Mouse (Mus musculus) neural tube, postnatal 0 days (tissue): ENCODE measurements around the gene Usp32. TPM values are rescaled to one million over a fixed set of nuclear protein-coding genes. Genes with fewer than 3 reads are reported as not detected.

Source experiments
- polyA plus RNA-seq: library from polyadenylated mRNA; unstranded; fragments of >200 nt; fragmentation: Nextera tagmentation; extraction: Ambion mirVana; gene quantifications from 2 replicates; pipeline ENCODE4 v1.2.1, GENCODE M21; 2015

Gene Usp32
- polyA plus RNA-seq = 10.4 and 10.6 TPM in 2 replicates

GRCm38 (mm10) chr11:85139581-85140540 lies at the start of gene Usp32:
TSS of gene Usp32 (minus strand) at chr11:85140161.

GRCm38 (mm10) chr11:85170058-85170740 lies 30.2 kb upstream of the Usp32 start, which contains the start of gene 1700125H20Rik:
TSS of gene 1700125H20Rik (plus strand) at chr11:85170404.

GRCm38 (mm10) chr11:84957591-84958270 lies 182.2 kb downstream of the Usp32 start, which contains the start of gene Car4:
TSS of gene Car4 (plus strand) at chr11:84957786.

Other genes with a start within 250 kb of the Usp32 start
- gene Znhit3, start 223.8 kb downstream of the Usp32 start, polyA plus RNA-seq = 90.8 and 93.5 TPM in 2 replicates
- gene Car4, start 182.4 kb downstream of the Usp32 start, polyA plus RNA-seq = 12.7 and 14.5 TPM in 2 replicates
- gene 1700125H20Rik, start 30.2 kb upstream of the Usp32 start, polyA plus RNA-seq = 1.3 and 1.6 TPM in 2 replicates
- 52.7 and 55.0 TPM in 2 replicates for gene Appbp2, start 95.0 kb upstream of the Usp32 start, polyA plus RNA-seq
- 14.1 and 14.3 TPM in 2 replicates for gene Ppm1d, start 171.1 kb upstream of the Usp32 start, polyA plus RNA-seq
- 27.9 and 28.3 TPM in 2 replicates for gene Bcas3, start 213.0 kb upstream of the Usp32 start, polyA plus RNA-seq